Mouse (Mus musculus): ENCODE data around the gene Tmem100. TPM values are rescaled to one million over a fixed set of nuclear protein-coding genes. Genes with fewer than 3 reads are reported as not detected.

Gene Tmem100
- polyA plus RNA-seq, 1 experiment from 2014 or later: 25.9 TPM

GRCm38 (mm10) chr11:90025891-90026801, 4.0 kb upstream of the Tmem100 start:
- no peak overlapping the region for H3K9ac ChIP-seq
- H3K36me3 ChIP-seq: no peaks in the 10 kb centered on the region
- peaks cover 31% of the 10 kb centered on the region for H3K4me1 ChIP-seq
- no peak for ATAC-seq (ENCODE audit: insufficient number of reproducible peaks, insufficient read depth, low FRiP score, low TSS enrichment)
- H3K4me2 ChIP-seq (replicated peaks): no peak overlapping the region
- peak overlapping the region; percentile 59 for H3K27ac ChIP-seq
- no peaks in the 10 kb centered on the region for H3K9me3 ChIP-seq
- H3K4me3 ChIP-seq: no peak overlapping the region
- 50% methylated on average over 14 of the region's 14 CpGs for WGBS
- no peaks in the 10 kb centered on the region for H3K27me3 ChIP-seq

DNA sequence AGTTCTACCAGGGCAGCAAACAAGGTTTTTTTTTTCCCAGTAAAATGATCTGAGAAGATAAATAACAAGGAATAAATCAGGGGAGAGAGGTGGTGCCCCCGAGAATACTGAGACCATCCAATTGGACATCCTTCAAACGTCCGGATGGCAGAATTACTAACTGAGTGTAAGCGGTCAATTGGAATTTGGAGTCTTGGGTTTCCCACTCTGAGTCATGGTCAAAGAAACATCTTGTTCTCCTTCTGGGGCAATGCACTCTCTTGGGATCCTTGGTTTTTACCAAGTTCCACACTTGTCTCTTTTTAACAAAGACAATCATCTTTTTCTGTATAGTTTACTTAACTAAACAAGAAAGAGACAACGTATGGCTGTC, 3.4 kb upstream of the Tmem100 start:
- ATAC-seq (ENCODE audit: insufficient number of reproducible peaks, insufficient read depth, low FRiP score, low TSS enrichment): no peak
- WGBS: 25% methylated on average over 5 of the region's 5 CpGs
- Histone ChIP-seq H3K4me2 (replicated peaks) (no peak overlapping the region), H3K27me3 (peaks cover 3% of the 10 kb centered on the region; the same call in 1 of the 2 replicates), H3K4me3 (no peak overlapping the region), H3K36me3 (no peaks in the 10 kb centered on the region), H3K4me1 (peaks cover 38% of the 10 kb centered on the region), H3K9me3 (no peaks in the 10 kb centered on the region), H3K27ac (peak overlapping the region; percentile 59; the same call in 1 of the 2 replicates), H3K9ac (no peak overlapping the region)

DNA sequence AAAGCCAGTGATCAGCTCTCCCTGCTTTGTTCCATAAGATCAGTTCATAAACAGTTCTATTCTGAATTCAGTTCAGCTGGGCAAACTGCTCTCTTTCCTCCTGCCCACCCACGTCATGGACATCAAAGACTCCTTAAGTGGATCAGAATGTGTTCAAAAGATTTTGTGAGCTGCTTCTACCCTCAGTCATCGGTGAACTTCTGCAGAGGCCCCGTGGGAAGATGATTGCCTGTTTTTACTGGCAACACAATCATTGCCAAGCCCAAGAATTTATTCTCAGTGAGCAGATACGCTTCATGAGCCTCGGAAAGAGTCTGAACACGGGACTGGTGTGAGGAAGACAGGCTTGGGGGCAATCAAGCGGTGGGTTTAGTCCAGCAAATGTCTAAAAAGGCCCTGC, 2.9 kb upstream of the Tmem100 start:
- Histone ChIP-seq H3K4me1 (peaks cover 38% of the 10 kb centered on the region), H3K4me2 (replicated peaks) (no peak overlapping the region), H3K9ac (no peak overlapping the region), H3K27ac (peak overlapping the region; percentile 61), H3K9me3 (no peaks in the 10 kb centered on the region), H3K36me3 (no peaks in the 10 kb centered on the region), H3K27me3 (peaks cover 5% of the 10 kb centered on the region; the same call in 1 of the 2 replicates), H3K4me3 (no peak overlapping the region)
- ATAC-seq (ENCODE audit: insufficient number of reproducible peaks, insufficient read depth, low FRiP score, low TSS enrichment): no peak
- 27% methylated on average over 7 of the region's 7 CpGs for WGBS

DNA sequence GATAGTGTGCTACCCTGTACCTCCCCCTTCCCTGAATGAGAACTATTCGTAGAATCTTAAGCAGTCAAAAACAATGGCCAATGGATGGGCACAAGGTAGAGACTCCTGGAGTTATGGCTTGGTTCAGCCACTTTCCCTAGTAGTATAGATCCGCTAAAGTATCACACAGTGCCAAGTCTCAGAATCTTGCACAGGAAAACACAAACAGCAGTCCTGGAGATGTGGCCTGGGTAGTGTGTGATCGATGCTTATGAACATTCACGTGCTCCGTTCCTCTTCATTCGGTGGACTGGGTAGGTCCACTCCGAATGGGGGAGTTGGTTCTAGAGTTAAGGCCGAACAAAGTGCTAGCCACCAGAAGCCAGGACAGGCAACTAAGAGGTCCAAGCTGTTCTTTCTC, 1.4 kb upstream of the Tmem100 start:
- no peaks in the 10 kb centered on the region for H3K36me3 ChIP-seq
- 81% methylated on average over 8 of the region's 8 CpGs for WGBS
- H3K27ac ChIP-seq: peak overlapping the region; percentile 77
- H3K9me3 ChIP-seq: no peaks in the 10 kb centered on the region
- H3K27me3 ChIP-seq: peaks cover 5% of the 10 kb centered on the region; the same call in 1 of the 2 replicates
- ATAC-seq (ENCODE audit: insufficient number of reproducible peaks, insufficient read depth, low FRiP score, low TSS enrichment): no peak
- no peak overlapping the region for H3K4me2 ChIP-seq (replicated peaks)
- H3K4me1 ChIP-seq: peaks cover 48% of the 10 kb centered on the region
- H3K9ac ChIP-seq: no peak overlapping the region
- no peak overlapping the region for H3K4me3 ChIP-seq

DNA sequence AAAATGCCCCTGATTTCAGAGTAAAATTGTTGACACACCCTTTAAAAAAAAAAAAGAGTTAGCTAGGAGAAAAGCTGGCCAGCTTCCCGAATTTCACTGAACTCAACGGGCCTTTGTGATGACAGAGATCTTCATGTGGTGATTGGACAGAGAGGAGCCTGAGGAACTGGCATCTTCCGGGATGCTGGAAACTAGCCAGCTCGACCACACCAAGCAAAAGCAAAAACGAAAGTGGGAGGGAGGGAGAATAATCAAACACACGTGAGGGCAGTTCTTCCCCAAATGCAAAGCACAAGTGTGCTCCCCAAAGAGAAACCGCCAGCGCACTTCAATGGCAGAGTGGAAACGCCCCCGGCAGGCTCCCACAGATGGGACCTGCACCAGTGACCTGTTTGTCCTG, 794 bp upstream of the Tmem100 start:
- H3K27ac ChIP-seq: peak overlapping the region; percentile 80
- no peak overlapping the region for H3K9ac ChIP-seq
- 14% methylated on average over 10 of the region's 10 CpGs for WGBS
- H3K9me3 ChIP-seq: no peaks in the 10 kb centered on the region
- H3K27me3 ChIP-seq: peaks cover 5% of the 10 kb centered on the region; the same call in 1 of the 2 replicates
- H3K4me2 ChIP-seq (replicated peaks): peak overlapping the region; percentile 51
- H3K4me3 ChIP-seq: no peak overlapping the region
- H3K36me3 ChIP-seq: no peaks in the 10 kb centered on the region
- no peak for ATAC-seq (ENCODE audit: insufficient number of reproducible peaks, insufficient read depth, low FRiP score, low TSS enrichment)
- H3K4me1 ChIP-seq: peaks cover 48% of the 10 kb centered on the region

- H3K4me3 ChIP-seq: peak overlapping the region; percentile 45
- H3K4me1 ChIP-seq: peaks cover 46% of the 10 kb centered on the region
- no peaks in the 10 kb centered on the region for H3K9me3 ChIP-seq
- H3K9ac ChIP-seq: peak overlapping the region; percentile 39
- H3K36me3 ChIP-seq: peaks cover 4% of the 10 kb centered on the region; the same call in 1 of the 2 replicates
- ATAC-seq (ENCODE audit: insufficient number of reproducible peaks, insufficient read depth, low FRiP score, low TSS enrichment): no peak
- peak overlapping the region; percentile 51 for H3K4me2 ChIP-seq (replicated peaks)
- no peak overlapping the region for H3K27ac ChIP-seq
- peaks cover 5% of the 10 kb centered on the region; the same call in 1 of the 2 replicates for H3K27me3 ChIP-seq
- 2% methylated on average over 15 of the region's 15 CpGs for WGBS
These were observed 409 bp downstream of the Tmem100 start for GRCm38 (mm10) chr11:90030557-90030956.

GRCm38 (mm10) chr11:90031076-90031475, 928 bp downstream of the Tmem100 start:
- WGBS: 14% methylated on average over 7 of the region's 7 CpGs
- Histone ChIP-seq H3K36me3 (peaks cover 8% of the 10 kb centered on the region; the same call in 1 of the 2 replicates), H3K4me2 (replicated peaks) (peak overlapping the region; percentile 51), H3K4me1 (peaks cover 41% of the 10 kb centered on the region), H3K4me3 (peak overlapping the region; percentile 45), H3K27ac (no peak overlapping the region), H3K9ac (peak overlapping the region; percentile 39), H3K27me3 (peaks cover 5% of the 10 kb centered on the region; the same call in 1 of the 2 replicates), H3K9me3 (no peaks in the 10 kb centered on the region)
- no peak for ATAC-seq (ENCODE audit: insufficient number of reproducible peaks, insufficient read depth, low FRiP score, low TSS enrichment)

DNA sequence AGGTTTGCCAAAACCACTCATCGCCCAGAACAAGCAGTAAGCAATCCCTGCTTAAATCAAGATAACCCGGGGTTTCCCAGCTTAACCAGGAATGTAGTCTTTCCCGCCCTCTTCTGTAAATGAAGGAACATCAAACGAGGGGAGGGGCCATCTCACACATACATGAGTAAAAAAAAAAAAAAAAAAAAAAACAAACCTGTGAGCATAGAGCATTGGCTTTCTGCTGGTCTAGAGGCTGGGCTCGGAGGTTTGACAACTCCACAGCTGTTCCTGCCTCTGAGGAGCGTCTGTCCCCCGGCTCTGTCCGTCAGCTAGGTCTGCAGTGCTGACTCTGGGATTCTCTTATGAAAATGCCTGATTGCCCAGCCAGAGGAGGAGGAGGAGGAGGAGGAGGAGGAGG, 2.7 kb downstream of the Tmem100 start:
- Histone ChIP-seq H3K36me3 (peaks cover 19% of the 10 kb centered on the region), H3K4me2 (replicated peaks) (peak overlapping the region; percentile 51), H3K27ac (no peak overlapping the region), H3K9ac (peak overlapping the region; percentile 27; the same call in 1 of the 2 replicates), H3K9me3 (no peaks in the 10 kb centered on the region), H3K4me1 (peaks cover 28% of the 10 kb centered on the region), H3K27me3 (peaks cover 5% of the 10 kb centered on the region; the same call in 1 of the 2 replicates), H3K4me3 (peak overlapping the region; percentile 29)
- WGBS: 17% methylated on average over 8 of the region's 8 CpGs
- ATAC-seq (ENCODE audit: insufficient number of reproducible peaks, insufficient read depth, low FRiP score, low TSS enrichment): no peak

DNA sequence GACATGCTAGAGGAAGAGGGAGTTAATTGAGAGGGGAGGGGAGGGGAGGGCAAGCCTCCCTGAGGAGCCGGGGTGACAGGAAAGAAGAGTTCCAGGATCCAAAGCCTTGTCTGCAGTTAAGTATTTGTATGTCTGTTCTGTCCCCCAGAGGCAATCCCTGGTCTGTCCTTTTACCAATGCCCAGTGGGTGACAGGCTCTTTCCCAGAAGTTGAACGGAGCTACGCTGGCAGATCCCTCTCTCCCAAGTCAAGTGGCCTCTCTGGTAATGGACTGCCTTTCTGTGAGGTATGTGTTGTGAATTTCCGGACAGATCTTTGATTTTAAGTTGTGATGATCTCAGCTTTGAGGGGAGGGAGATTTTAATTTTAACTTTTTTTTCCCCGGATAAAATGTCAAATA, 3.3 kb downstream of the Tmem100 start:
- Histone ChIP-seq H3K27ac (no peak overlapping the region), H3K4me1 (peaks cover 28% of the 10 kb centered on the region), H3K9me3 (no peaks in the 10 kb centered on the region), H3K4me2 (replicated peaks) (peak overlapping the region; percentile 51), H3K27me3 (peaks cover 5% of the 10 kb centered on the region; the same call in 1 of the 2 replicates), H3K4me3 (peak overlapping the region; percentile 29), H3K9ac (peak overlapping the region; percentile 27; the same call in 1 of the 2 replicates), H3K36me3 (peaks cover 19% of the 10 kb centered on the region)
- WGBS: 29% methylated on average over 5 of the region's 5 CpGs
- ATAC-seq (ENCODE audit: insufficient number of reproducible peaks, insufficient read depth, low FRiP score, low TSS enrichment): no peak

- 91% methylated on average over 12 of the region's 12 CpGs for WGBS
These were observed 4.5 kb downstream of the Tmem100 start for GRCm38 (mm10) chr11:90034646-90035045.

GRCm38 (mm10) chr11:90035532-90035931, 5.4 kb downstream of the Tmem100 start:
- no peaks in the 10 kb centered on the region for H3K9me3 ChIP-seq
- H3K27ac ChIP-seq: no peak overlapping the region
- WGBS: 87% methylated on average over 14 of the region's 14 CpGs
- no peak for ATAC-seq (ENCODE audit: insufficient number of reproducible peaks, insufficient read depth, low FRiP score, low TSS enrichment)
- no peak overlapping the region for H3K4me2 ChIP-seq (replicated peaks)
- H3K4me3 ChIP-seq: no peak overlapping the region
- peaks cover 5% of the 10 kb centered on the region; the same call in 1 of the 2 replicates for H3K27me3 ChIP-seq
- peaks cover 18% of the 10 kb centered on the region for H3K4me1 ChIP-seq
- H3K9ac ChIP-seq: no peak overlapping the region
- peaks cover 19% of the 10 kb centered on the region for H3K36me3 ChIP-seq

More at GRCm38 (mm10) chr11:90034646-90035045, 4.5 kb downstream of the Tmem100 start:
- H3K4me2 ChIP-seq (replicated peaks): no peak overlapping the region
- H3K4me3 ChIP-seq: no peak overlapping the region
- peaks cover 24% of the 10 kb centered on the region for H3K4me1 ChIP-seq
- H3K27me3 ChIP-seq: peaks cover 5% of the 10 kb centered on the region; the same call in 1 of the 2 replicates
- peaks cover 19% of the 10 kb centered on the region for H3K36me3 ChIP-seq
- H3K9me3 ChIP-seq: no peaks in the 10 kb centered on the region
- ATAC-seq (ENCODE audit: insufficient number of reproducible peaks, insufficient read depth, low FRiP score, low TSS enrichment): no peak
- H3K9ac ChIP-seq: no peak overlapping the region
- H3K27ac ChIP-seq: no peak overlapping the region

GRCm38 (mm10) chr11:90036416-90036815, 6.3 kb downstream of the Tmem100 start:
- 90% methylated on average over 4 of the region's 4 CpGs for WGBS
- Histone ChIP-seq H3K27me3 (peaks cover 5% of the 10 kb centered on the region; the same call in 1 of the 2 replicates), H3K36me3 (peaks cover 19% of the 10 kb centered on the region), H3K27ac (no peak overlapping the region), H3K9ac (no peak overlapping the region), H3K4me2 (replicated peaks) (no peak overlapping the region), H3K4me3 (no peak overlapping the region), H3K4me1 (peaks cover 14% of the 10 kb centered on the region), H3K9me3 (no peaks in the 10 kb centered on the region)
- no peak for ATAC-seq (ENCODE audit: insufficient number of reproducible peaks, insufficient read depth, low FRiP score, low TSS enrichment)
